Mouse (Mus musculus): ENCODE measurements at regions not wholly inside any gene's neighbourhood (a gene's known extent, or its start where the extent isn't known, plus 50 kb on each side); places are given as distances from the start of the nearest gene placed in this dataset.

GRCm38 (mm10) chr13:84356455-84356854 is 134.4 kb downstream of the Tmem161b start:
- TF ChIP-seq CTCF (IDR thresholded peaks at IDR 0.05; ENCODE audit: low read depth, low read length): no peak
- TF ChIP-seq POLR2A (IDR thresholded peaks at IDR 0.05; ENCODE audit: borderline replicate concordance, low read depth, low read length): no peak
